Mouse (Mus musculus) E14TG2a.4 (cell line): ENCODE measurements at regions not wholly inside any gene's neighbourhood (a gene's known extent, or its start where the extent isn't known, plus 50 kb on each side); places are given as distances from the start of the nearest gene placed in this dataset.

Experiments
- H3K27me3 ChIP-seq: 2 replicates; pipeline ENCODE4 v1.6.1; 2014; ENCODE audit warnings: low read length, control low read depth; ENCODE audit not compliant: insufficient read depth
- H3K36me3 ChIP-seq: 2 replicates; pipeline ENCODE4 v1.6.1; 2014; ENCODE audit warnings: low read length, control low read depth; ENCODE audit not compliant: insufficient read depth
- H3K4me1 ChIP-seq: replicated peaks from 2 replicates; pipeline ENCODE4 v1.6.1; 2014; ENCODE audit warnings: low read depth, low read length, control low read depth
- H3K4me3 ChIP-seq: replicated peaks from 2 replicates; pipeline ENCODE4 v1.5.1; 2014; ENCODE audit warnings: mild to moderate bottlenecking, low read length
- H3K9me3 ChIP-seq: 2 replicates; pipeline ENCODE4 v1.6.1; 2014; ENCODE audit warnings: low read length, control low read depth
- CTCF ChIP-seq: conservative IDR thresholded peaks from 2 replicates; pipeline ENCODE4 v1.5.1; 2014; ENCODE audit warnings: low read length
- NANOG ChIP-seq: IDR thresholded peaks from 2 replicates; pipeline ENCODE4 v1.6.1; 2014; ENCODE audit warnings: borderline replicate concordance, low read length, mixed read lengths
- POU5F1 ChIP-seq: IDR thresholded peaks from 2 replicates; pipeline ENCODE4 v1.6.1; 2014; ENCODE audit warnings: low read length, borderline replicate concordance

DNA sequence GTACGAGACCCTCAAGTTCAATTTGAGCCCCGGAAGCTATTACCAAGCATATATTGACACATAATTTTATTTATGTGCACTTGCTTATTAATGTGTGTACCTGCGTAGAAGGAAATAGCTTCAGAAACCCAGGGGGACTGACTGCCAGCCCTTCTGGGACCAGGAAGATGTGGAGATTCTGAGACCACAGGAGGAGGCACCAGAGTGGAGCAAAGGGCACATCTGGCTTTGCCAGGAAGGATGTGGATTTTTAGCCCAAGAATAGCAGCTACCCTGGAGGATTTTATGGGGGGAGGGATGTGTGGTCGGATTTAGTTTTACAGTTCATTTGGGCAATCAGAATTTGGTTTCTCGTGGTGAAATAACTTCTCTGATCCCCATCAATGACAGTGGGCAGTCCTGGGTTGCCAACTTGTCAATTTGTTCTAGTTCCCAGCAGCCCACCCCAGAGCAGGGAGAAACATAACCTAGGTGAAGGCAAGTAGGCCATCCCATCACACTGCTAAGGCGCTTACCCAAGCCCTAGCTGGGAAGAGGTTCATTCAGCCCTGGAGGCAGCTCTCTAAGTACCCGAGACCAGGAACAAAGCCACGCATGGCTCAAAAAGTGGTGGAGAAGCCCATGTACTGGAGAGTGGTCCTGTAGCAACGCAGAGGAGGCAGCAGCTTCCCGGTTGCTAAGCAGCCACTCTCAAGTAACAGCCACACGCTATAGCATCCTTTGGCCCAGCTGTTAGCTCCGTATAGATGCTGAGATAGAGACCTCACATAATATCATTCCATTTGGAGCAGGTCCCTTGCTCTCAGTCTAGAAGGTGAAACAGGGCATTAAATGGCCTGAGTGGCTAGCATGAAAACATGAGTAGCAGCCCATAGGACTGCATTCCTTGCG is 144.8 kb downstream of the Cxcl12 start:
- Histone ChIP-seq H3K4me1 (no peaks in the 10 kb centered on the region), H3K27me3 (no peaks in the 10 kb centered on the region; the same call in 1 of the 2 replicates), H3K9me3 (no peaks in the 10 kb centered on the region), H3K36me3 (no peaks in the 10 kb centered on the region), H3K4me3 (no peak overlapping the region)
- no peak for TF ChIP-seq POU5F1
- no peak for TF ChIP-seq NANOG
- no peak for TF ChIP-seq CTCF

DNA sequence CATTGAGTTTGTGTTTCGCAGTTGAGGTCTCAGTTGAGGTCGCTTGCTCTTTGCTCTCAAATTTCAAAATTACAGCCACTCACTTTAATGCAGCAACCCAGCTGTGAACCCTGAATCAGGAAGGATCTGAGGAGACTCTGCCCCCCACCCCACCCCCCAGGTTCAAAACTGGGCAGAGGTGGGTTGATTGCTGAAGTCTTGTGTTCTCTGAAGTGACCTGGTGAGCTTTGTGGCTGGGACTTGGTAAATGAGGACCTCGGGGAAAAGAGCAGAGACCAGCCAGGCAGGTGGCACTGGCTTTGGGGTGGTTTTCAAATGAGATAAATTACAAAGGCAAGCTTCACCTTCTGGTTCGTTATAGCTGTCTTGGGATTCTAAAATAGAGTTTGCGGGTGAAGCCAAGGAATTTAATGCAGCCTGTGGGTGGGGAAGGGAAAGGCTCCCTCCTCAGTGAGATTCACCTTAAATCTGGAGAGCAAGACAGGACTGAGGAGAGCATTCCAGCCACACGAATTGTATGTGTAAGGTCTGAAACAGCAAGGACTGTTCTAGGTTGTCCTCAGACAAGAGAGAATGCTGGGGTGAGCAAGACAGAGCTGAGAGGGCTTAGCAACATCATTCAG is 145.7 kb downstream of the Cxcl12 start:
- no peaks in the 10 kb centered on the region; the same call in 1 of the 2 replicates for H3K27me3 ChIP-seq
- TF ChIP-seq CTCF, result no peak
- TF ChIP-seq POU5F1, result no peak
- TF ChIP-seq NANOG, result no peak
- H3K9me3 ChIP-seq, result no peaks in the 10 kb centered on the region
- no peak overlapping the region for H3K4me3 ChIP-seq
- H3K4me1 ChIP-seq, result no peaks in the 10 kb centered on the region
- no peaks in the 10 kb centered on the region for H3K36me3 ChIP-seq

DNA sequence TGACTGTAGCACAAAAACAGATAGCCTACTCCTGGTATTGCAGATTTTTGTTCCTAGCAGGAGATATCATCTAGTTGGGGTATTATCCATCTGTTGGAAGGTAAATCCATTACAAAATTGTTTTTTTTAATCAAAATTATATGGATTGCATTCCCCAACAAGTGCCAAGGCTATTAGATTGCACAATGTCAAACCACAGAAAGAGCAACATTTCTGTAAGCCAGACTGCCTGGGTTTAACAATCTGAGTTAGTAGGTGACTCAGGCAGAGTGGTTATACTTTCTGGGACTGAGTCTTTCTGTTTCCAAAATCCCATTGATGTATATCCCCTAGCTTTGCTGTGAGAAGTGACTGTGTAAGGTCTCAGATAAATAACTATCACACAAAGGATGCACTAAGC is 155.0 kb downstream of the Cxcl12 start:
- no peak for TF ChIP-seq CTCF
- TF ChIP-seq POU5F1, result no peak
- no peak for TF ChIP-seq NANOG
- no peak overlapping the region for H3K4me3 ChIP-seq
- no peaks in the 10 kb centered on the region for H3K27me3 ChIP-seq
- H3K9me3 ChIP-seq, result no peaks in the 10 kb centered on the region
- no peaks in the 10 kb centered on the region for H3K4me1 ChIP-seq
- no peaks in the 10 kb centered on the region for H3K36me3 ChIP-seq

DNA sequence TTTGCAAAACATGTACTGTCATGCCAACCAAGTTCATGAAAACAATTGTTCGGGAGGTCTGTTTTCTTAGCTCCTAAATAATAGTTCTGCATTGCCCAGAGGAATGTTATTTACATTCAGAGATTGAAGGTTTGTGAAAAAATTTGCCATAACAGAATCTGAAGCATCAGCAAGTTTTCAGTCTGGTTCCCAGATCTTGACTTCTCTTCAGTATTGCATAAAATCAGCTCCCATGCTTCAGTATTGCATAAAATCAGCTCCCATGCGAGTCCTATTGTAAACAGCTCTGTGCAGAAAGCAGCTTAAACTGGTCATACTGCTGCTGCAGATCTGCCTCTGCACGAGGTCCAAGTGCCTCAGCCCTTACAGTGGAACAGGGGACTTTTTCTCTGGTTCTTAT is 155.5 kb downstream of the Cxcl12 start:
- no peaks in the 10 kb centered on the region for H3K4me1 ChIP-seq
- TF ChIP-seq NANOG (no peak), CTCF (no peak)
- H3K27me3 ChIP-seq, result no peaks in the 10 kb centered on the region
- no peak overlapping the region for H3K4me3 ChIP-seq
- no peaks in the 10 kb centered on the region for H3K9me3 ChIP-seq
- no peaks in the 10 kb centered on the region for H3K36me3 ChIP-seq

DNA sequence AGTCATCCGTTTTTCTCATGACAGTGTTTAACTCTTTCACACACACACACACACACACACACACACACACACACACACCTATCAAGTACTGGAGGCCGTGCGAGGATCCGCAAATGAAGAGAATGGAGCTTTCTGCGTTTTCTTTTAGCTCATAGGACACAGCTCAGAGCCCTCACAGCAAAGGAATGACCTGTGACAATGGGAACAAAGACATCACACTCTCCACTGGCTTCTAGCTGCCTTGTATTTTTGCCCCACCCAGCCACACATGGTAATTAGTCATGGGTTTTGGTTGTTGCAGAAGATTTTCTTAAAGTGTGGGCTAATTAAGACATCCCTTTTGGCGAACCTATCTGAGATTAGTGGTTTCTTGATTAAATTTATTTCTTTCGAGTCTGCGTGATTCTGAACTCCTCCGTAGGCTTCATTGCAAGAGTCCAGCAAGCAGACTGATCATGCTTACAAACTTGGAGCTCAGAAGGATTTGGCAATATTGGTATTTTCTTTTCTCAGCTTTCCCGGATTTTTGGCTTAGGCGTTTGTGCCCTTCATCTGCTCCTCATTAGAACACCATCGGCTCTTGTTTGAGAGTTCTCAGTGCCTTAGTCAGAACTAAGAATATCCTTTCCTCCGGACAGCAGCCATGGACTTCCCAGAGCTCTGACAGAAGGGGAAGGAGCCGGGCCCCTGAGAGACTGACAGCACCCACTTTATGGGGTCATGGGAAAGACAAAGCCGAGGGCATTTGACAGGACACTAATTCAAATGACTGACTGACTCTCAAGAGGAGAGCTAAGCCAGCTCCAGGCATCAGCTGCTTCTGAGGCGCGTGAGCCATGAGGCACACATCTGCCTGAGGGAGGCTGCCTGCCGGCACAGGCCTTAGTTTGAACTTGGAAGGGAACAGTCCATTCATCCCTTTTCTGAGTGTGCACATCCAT is 158.8 kb downstream of the Cxcl12 start:
- TF ChIP-seq CTCF (no peak), NANOG (no peak), POU5F1 (no peak)
- no peaks in the 10 kb centered on the region for H3K4me1 ChIP-seq
- no peaks in the 10 kb centered on the region for H3K27me3 ChIP-seq
- H3K4me3 ChIP-seq, result no peak overlapping the region
- no peaks in the 10 kb centered on the region for H3K36me3 ChIP-seq
- no peaks in the 10 kb centered on the region for H3K9me3 ChIP-seq

DNA sequence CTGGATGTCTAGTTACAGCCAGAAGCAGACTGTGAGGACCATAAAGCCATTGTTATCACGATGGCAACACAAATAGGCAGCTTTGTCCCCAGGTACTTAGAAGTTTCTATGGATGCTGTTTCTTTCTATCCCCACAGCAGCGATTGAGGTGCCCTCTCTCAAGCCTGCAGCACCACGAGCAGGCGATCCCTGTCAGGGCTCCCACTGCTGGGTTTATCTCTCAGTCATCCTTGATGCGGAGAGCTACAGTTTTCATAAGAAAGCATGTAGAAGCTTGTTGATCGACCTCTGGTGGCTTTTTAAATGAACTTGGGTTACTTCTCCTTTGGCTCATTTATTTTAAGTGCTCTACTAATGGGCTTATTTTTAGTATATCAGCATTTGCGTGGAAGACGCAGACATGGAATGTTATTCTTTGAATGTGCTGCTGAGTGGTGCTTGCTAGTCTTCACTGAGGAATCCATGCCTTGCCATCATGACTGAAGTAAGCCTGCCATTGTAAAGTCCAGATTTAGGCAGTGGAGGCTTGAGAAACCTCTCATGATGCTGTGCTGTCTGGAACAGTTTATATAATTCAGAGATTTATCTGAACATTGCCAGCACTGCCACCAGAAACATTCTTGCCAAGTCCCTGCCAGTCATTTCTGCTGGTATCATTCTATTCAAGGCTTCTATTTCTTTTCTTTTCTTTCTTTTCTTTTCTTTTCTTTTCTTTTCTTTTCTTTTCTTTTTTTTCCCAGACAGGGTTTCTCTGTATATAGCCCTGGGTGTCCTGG is 161.0 kb downstream of the Cxcl12 start:
- Histone ChIP-seq H3K9me3 (peaks cover 17% of the 10 kb centered on the region), H3K27me3 (no peaks in the 10 kb centered on the region), H3K36me3 (no peaks in the 10 kb centered on the region), H3K4me1 (no peaks in the 10 kb centered on the region), H3K4me3 (no peak overlapping the region)
- TF ChIP-seq CTCF (no peak), NANOG (no peak), POU5F1 (no peak)

DNA sequence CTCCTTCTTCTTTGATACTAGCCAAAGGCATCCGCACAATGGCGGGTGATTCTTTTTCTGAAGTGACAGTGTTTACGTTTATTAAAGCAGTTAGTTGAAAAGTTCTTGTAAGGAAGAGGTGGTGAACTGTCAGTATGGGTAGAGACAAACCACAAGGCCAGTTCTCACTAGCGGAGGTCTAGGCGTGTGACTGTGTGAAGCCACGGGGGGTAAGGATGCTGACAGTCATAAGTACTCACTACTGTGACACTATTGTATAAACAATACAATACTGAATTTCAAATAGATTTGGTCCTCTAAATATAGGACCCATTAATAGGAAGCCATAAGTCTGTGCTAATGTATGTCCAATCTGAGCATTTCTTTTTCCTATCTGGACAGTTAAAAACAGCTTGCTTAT is 161.9 kb downstream of the Cxcl12 start:
- TF ChIP-seq POU5F1 (no peak), CTCF (no peak), NANOG (no peak)
- no peaks in the 10 kb centered on the region for H3K36me3 ChIP-seq
- H3K27me3 ChIP-seq, result no peaks in the 10 kb centered on the region
- H3K4me1 ChIP-seq, result no peaks in the 10 kb centered on the region
- H3K4me3 ChIP-seq, result no peak overlapping the region
- peaks cover 20% of the 10 kb centered on the region for H3K9me3 ChIP-seq
